Mouse (Mus musculus) heart, postnatal 36 days (tissue): Measurements from ENCODE around the gene Gramd4. TPM values are rescaled to one million over a fixed set of nuclear protein-coding genes. Genes with fewer than 3 reads are reported as not detected.

ENCODE experiments used
- DNase-seq, 2 experiments: peaks; one replicate each; pipeline ENCODE4 v3.0.0; 2021 to 2022
- intact Hi-C: fragments of 180-260 bp; cut with DNase I; formaldehyde crosslinking; loops from one replicate; pipeline ENCODE4 v1.15.1; 2025
- total RNA-seq, 2 experiments: library from RNA; stranded (reverse); gene quantifications; 2 replicates each; pipeline ENCODE4 v1.2.3; 2021

Gramd4 gene
- total RNA-seq = 10 to 100 TPM; 29.6 to 35.3 TPM

DNA sequence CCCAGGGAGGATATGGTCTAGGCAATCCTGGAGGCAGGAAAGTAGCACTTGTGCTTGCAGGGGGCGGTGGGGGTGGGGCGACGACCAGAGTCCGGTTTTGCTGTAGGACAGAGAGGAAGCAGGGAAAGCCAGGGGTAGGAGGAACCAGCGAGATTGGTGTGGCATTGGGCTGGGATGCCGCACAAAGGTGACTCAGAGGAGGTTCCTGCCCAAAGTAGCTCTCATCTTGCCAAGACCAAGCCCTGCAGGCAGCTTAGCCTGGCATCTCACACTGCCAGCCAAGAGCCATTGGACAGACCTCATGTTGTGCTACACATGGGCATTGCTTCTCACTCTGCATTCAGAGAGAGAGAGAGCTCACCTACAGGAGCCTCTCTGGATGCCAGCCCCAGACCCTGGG, at the start of gene Gramd4:
Gene Gramd4 (plus strand): TSS at position 283 of the 400 bp plus-strand sequence.
- intact Hi-C loops = no loop called here
- DNase-seq = no peak

DNA sequence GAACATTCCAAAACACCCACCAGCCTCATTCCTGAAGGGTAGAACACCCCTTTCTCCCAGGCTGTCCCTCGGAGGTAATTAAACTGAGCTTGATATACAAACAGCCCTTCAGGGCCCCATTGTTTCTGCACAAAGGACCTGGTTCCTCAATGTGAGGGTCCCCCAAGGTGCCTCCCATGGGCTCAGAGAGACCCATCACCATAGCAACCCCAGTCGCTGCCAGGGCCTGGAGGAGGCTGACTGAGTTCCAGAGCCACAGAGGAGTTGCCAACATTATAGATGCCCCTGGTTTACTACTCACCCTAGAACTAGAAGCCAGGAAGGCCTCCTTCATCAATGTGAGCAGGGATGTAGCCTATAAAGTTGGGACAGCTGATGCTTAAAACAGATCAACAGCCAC, 44.4 kb upstream of the Gramd4 start:
- intact Hi-C loops = no loop called here
- DNase-seq = no peak

DNA sequence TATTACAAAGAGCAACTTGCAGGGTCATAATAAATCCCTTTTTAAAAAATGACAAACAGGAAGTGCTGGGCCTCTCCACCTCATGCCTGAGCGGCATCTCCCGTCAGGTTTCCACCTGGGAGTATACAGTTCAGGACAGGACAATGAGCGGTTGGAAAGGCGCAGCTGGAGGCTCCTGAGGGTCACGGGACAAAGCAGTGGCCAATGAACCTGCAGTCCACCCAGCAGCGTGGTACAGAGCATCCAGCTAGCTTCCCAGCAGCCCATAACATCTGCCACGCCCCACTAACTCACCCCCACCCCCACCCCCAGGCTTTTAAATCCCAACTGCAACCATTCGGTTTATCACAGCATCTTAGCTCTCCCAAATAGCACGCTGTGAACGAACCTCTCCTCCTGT, 43.8 kb upstream of the Gramd4 start:
- intact Hi-C loops = no loop called here
- DNase-seq = no peak

DNA sequence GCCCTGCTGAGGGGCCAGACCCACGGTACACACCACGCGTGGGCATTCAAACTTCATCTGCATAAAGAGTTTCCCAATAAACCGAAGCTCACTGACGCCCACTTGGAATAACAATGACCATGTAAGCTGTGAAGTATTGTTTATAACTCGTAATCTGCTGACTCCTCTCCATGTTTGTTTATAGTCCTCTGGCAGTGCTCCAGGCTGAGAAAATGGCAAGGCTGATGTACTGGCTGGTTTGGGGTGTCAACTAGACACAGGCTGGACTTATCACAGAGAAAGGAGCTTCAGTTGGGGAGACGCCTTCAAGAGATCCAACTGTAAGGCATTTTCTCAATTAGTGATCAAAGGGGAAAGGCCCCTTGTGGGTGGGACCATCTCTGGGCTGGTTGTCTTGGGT, 42.5 kb upstream of the Gramd4 start:
- intact Hi-C loops = no loop called here
- DNase-seq = no peak

DNA sequence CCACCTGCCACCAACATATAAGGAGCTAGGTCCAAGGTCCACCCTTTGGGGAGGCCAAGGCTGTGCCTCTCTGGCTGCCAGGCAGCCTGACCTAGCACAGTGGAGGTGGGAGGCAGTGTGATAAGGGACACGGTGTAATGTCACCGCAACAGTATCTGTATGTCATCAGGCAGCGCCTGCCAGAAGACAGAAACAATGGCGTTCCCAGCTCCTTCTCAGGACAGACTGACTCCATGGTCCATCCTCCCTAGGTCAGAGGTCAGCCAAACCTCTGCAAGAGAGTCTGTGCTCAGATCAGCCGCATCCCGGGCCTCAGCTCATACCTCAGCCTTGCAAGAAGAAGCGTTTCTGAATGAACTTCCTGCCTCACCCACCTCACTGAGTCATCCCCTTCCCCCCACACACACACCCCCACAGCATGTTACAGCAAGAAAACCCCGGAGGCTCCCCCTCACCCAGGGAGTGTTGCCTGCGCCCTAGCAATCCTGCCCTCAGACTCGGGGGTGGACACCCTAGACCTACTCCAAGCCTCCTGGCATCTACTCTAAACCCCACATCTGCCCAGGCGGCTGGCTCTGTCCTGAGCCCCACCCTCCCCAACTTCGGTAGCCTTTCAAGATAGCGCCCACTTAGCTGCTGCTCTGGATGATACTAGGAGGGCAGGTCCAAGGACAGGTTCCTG, 41.5 kb upstream of the Gramd4 start:
- DNase-seq = no peak
- intact Hi-C loops = no loop called here

DNA sequence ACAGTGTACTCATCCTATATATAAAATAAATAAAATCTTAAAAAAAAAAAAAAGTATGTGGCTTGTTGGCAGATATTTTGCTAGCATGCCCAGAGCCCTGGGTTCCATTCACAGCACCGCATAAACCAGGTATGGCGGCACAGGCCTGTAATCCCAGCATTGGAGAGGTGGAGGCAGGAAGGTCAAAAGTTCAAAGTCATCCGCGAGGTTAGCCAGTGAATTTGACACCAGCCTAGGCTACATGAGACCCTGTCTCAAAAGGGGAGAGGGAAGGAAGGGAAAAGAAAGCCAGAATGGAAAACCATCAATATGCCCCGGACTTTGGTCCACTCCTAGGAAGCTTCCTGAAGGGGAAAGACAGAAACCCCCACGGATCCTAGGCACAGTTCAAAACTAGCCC, 40.2 kb upstream of the Gramd4 start:
- no peak for DNase-seq
- intact Hi-C loops = no loop called here

DNA sequence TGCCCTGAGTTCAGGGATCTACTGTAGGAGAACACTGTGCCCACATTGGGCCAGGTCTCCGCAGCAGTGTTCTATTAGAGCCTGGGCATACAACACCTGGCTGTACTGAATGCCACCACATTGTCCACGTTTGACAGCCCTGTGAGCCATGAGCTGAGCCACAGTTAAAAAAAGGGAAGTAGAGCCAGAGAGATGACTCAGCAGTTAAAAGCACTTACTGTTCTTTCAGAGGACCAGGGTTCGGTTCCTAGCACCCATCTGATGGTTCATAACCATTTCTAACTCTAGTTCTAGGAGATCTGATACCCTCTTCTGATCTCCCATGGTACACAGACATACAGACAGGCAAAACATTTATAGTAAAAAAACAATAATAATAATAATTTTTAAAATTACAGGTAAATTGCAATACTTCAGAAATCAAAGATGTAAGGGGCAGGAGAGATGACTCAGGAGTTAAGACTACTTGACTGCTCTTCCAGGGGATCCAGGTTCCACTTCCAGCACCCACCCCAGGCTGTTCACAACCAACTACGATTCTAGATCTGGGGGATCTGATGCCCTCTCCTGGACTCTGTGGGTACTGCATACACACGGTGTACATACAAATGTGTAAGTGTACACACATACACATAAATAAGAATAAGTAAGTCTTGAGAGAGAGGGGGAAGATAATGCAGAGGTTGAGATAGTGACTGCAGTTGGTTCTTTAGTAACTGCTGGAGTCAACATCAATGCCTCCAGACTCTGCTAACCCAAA, 38.6 kb upstream of the Gramd4 start:
- intact Hi-C loops = no loop called here

DNA sequence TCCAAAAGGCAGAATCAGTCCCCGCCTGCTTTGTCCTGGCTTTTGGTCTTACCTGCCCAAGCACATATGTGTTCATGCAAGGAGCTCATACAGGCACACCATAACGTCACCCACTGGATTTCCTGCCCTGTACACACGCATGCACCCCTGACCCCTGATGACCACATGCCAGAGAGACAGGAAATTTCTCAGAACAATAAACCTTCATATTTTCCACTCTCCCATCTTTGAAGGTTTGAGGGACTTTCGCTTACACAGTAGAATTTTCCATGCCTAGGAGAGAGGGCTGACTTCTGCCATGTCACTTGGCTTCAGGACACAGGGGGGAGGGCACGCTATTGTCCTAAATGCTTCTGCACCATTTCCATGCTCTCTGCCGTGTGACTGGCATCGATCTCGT, 37.5 kb upstream of the Gramd4 start:
- intact Hi-C loops = no loop called here
- no peak for DNase-seq

More for the DNA sequence above, 38.6 kb upstream of the Gramd4 start:
- DNase-seq = no peak

DNA sequence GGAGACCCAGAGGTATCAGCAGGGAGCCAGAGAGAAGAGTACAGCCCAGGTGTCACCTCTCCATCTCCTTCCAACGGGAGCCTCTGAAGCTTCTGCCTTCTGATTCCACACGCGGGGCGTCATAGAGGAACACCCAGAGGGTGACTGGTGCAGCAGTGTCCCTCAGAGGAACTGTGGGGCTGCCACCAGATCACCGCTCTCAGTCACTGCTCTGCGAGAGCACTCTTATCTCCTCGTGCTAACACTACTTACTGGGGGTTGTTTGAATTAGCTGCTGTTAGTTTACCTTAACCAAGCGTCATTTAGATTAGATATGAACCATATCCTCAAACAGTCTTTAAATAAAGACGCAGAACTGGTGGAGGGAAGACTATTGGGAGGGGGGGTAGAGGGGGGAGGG, 36.2 kb upstream of the Gramd4 start:
- intact Hi-C loops = no loop called here
- DNase-seq = no peak

DNA sequence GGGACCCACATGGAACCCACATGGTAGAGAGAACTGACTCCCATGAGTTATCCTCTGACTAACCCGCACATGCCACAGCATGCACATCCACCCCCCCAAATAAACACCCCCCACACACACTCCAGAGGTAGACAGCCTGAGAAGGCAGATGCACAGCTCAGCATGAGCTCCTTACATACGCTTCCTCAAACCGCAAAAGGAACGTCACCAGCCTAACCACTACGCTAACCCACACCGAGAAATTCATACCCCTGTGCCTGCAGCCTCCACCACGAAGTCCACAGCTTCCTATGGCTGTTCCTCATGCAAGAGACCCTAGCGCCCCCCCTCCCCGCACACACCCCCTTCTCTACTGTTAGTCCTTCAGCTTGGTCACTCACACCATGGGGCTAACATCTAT, 35.5 kb upstream of the Gramd4 start:
- intact Hi-C loops = no loop called here
- no peak for DNase-seq

DNA sequence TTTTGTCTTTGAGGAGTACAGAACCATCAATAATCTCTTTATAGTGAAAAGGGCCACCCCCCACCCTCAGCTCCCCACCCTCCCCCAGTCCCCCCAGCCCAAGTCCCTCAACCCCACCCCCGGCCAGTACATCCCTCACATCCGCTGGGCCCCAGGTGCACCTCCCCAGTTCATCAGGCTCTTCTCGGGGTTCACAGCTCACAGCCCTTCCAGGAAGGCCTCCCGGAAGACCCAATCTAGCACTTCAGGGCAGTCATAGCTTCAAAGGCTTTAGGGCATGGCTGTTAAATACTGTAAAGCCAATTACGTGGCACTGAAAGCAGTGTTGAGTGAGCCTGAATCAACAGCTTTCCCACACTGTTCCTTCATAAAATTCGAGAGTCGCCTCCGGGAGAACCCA, 29.6 kb upstream of the Gramd4 start:
- intact Hi-C loops = no loop called here
- no peak for DNase-seq

DNA sequence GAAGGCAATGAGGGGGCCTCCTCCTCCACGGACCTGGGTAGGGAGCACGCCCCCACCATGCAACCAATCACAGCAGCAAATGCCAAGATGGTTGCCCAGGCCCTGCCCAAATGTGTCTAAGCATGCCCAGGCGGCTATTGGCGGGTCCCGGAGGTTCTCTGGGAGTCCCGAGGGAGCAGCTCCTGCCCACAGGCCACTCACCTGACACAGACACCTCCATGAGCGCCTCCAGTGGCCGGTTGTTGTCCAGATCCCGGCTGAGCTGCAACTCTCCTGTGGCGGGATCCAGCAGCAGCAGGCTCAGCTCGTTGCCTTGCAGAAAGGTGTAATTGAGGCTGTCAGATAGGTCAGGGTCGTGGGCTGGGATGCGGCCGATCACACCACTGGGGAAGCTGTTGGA, 27.5 kb upstream of the Gramd4 start:
- intact Hi-C loops = no loop called here
- DNase-seq = no peak

DNA sequence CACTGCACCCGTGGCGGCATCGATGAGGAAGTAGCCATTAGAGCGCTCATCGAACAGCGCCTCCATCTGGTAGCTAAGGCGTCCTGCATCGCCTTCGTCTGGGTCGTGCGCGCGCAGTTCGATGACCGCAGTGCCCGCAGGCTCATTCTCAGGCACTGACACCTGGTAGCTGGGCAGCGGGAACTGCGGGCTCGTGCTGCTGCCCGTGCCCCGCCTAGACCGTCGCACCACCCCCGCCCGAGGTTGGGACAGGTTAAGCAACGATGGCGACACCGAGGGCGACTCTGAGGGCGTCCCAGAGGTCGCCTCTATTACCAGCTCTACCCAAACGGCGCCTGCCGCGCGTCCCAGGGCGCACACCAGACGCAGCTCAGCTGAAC, 24.7 kb upstream of the Gramd4 start:
- DNase-seq = no peak

DNA sequence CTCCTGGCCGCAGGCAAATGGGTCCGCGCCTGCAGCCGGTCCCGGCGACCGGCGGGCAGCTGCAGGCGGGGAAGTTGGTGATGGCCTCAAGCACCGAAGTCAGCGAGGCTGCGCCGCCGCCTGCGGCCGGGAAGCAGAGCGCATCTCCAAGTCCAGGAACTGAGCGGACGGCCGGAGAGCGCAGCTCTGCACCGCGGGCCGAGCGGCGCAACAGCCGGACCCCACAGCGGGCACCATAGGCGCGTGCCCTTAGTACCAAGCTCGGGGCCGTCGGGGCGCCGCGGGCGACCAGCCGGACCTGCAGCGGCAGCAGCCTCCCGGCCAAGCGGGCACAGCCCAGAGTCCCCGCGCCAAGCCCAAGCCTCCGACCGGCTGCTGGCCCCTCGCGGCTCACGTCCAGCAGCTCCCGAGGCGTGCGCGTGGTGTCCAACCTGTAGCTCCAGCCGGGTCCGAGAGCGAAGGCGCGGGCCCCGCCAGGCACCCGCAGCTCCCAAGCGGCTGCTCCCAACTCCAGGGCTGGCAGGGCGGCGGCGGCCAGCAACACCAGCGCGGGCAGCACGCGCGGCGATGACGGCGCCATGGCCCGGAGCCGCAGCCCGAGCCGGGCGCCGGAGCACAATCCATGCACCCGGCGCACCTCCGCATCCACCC, 24.2 kb upstream of the Gramd4 start, which contains the start of gene Celsr1:
Gene Celsr1 (minus strand): TSS at position 587 of the 651 bp plus-strand sequence.
- intact Hi-C loops = no loop called here
- no peak for DNase-seq

More for the DNA sequence above, 24.7 kb upstream of the Gramd4 start:
- intact Hi-C loops = no loop called here

DNA sequence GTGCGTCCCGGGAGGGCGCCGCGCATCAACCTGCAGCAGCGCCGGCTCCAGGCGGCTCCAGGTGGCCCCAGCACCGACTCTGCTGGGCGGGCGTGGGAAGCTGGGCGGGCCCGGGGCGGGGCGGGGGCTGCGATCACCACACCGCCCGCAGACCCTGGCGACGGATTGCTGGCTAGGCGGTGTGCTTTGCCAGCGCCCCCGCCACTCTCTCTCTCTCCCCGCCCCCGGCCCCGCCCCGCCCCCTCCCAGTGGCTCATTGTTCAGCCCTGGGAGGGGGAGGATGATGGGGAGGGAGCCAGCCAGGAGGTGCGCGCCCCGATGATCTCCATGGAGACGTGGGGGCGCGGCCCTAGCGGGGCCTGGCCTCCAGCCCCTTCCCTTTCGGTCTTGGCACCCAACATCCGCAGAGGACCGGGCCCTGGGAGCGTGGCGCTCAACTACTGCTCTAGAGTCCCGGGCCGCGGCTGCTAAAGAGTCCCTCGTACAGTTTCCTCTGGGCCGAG, 23.4 kb upstream of the Gramd4 start:
- intact Hi-C loops = no loop called here

DNA sequence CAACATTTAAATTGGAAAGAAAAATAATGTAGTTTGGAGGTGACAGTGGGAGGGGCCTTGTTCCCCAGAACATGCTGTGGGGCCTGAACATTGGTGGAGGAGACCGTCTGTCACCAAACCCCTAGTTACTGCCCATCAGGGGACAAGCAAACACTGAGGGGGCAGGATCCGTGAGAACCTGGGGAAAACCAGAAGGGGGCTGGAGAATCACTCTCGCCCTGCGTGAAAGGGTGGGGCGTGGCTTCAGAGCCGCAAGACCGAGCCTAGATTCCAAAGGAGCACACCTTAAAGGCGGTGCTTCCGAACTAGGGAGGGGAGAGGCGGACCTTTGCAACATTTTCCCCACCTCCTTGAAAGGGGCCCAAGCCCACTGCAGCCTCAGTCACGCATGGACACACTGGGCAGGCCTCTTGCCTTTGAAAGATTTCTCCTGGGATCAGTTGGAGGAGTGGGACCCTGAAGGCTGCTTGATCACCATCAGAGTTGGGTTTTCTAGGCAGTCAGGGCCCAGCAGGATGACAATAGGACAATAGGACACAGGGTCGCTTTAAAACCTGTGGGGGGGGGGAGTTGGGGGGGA, 22.6 kb upstream of the Gramd4 start:
- intact Hi-C loops = no loop called here
- no peak for DNase-seq

More for the DNA sequence above, 23.4 kb upstream of the Gramd4 start:
- DNase-seq = no peak

DNA sequence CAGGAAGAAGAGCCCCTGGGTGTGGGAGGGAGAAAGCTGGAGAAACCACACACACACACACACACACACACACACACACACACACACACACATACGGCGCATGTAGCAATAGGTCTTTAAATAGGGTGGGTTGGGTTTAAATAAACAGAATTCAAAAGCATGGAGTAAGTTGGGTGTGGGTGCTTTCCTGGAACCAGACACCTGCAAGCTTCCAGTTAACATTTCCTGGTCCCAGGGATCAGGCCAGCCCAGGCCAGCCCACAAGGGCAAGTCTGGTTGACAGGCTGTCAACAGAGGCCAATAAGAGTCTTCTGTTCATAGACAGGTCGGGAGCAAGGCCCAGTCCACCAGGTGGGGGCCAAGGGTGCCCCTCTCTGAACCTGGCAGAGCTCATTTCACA, 21.6 kb upstream of the Gramd4 start:
- intact Hi-C loops = no loop called here
- DNase-seq = no peak

DNA sequence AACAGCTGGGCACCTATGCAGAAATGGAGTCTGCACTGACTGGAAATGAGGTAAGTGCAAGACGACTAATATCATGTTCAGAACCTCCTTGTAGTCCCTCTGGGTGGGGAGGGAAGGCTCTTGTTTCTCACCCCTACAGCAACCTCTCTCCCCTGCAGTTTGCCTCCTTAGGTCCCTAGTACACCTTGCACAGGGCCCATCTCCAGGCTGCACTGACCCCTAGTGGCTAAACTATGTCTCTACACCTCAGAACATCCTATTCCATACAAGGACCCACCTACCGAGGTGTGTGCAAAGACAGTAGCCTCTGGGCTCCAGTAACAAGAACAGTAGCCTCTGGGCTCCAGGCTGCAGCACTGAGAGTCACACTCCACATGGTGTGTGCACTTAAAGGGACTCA, 18.7 kb upstream of the Gramd4 start:
- DNase-seq = peak; percentile 68 to 70
- intact Hi-C loops = loop anchor here (1.0 to 2.0 kb wide), 2 partner anchors 143 to 322 kb away; no protein-coding TSS in a partner anchor

DNA sequence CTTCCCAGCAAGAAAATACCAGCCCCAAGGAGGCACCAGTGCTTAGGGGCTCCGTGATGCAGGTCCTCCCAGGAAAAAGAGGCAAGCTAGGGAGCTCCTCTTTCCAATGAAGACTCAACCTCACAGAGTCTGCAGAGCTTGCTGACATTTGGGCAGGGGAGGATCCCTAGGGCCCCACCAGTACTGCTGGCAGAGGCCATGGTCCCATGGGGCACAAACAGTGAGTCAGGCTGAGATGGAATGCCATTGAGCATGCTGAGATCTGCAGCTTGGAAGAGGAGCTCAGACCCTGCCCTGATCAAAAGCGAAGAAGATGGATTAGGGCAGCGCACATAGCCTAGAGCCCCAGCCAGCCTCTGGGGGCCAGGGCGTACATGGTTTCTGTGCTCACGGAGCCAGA, 16.1 kb upstream of the Gramd4 start:
- intact Hi-C loops = no loop called here
- DNase-seq = no peak

DNA sequence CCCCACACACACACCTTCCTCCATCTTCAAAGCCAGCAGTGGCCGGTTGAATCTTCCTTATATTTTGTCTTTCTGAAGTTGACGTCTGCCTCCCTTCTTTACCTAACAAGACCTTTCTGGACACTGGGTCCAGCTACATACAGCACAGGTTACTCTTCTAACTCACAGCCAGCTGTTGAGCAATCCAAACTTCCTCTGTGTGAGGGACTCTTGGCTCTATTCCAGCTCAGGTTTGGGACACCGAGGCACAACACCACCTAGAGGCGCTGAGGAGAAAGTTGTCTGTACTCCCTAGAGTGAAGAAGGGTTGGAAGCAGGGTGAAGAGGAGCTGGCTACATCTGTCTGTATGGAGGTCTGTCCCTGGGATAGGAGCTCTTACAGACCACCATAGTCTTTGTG, 15.1 kb upstream of the Gramd4 start:
- no peak for DNase-seq
- intact Hi-C loops = no loop called here

DNA sequence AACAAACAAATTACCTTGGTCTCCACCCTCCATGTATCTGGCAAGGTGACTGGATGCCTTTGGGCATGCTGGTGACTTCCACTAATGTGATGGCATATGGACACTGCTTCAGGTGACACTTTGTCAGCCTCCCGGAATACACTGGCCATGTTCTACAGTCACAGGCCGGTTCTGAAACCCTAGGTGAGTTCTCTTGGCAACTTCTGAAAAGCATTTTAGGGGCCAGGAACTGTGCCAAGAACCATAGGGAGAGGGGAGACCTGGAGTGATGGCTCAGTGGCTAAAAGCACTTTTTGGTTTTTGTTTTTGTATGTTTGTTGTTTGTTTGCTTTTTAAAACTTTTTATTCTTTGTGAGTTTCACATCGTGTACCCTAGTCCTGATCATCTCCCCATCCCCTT, 8.0 kb upstream of the Gramd4 start:
- intact Hi-C loops = no loop called here
- no peak for DNase-seq
